Mouse (Mus musculus) myocyte (in vitro differentiated cells): ENCODE data around the gene Ikzf1. TPM values are rescaled to one million over a fixed set of nuclear protein-coding genes. Genes with fewer than 3 reads are reported as not detected.

Source experiments
- H3K27me3 ChIP-seq: one replicate; pipeline ENCODE4 v1.6.1; 2011; ENCODE audit not compliant: control insufficient read depth, insufficient read depth, insufficient read length
- H3K36me3 ChIP-seq: one replicate; pipeline ENCODE4 v1.6.1; 2011; ENCODE audit not compliant: control insufficient read depth, insufficient read depth
- H3K4me2 ChIP-seq: one replicate; pipeline ENCODE4 v1.6.1; 2011; ENCODE audit warnings: low read depth, control low read depth
- H3K4me3 ChIP-seq: one replicate; pipeline ENCODE4 v1.5.1; 2011; ENCODE audit warnings: mild to moderate bottlenecking, control low read depth, moderate library complexity
- H3K79me2 ChIP-seq: one replicate; pipeline ENCODE4 v1.6.1; 2011; ENCODE audit not compliant: control insufficient read depth, insufficient read depth
- H3ac ChIP-seq: one replicate; pipeline ENCODE4 v1.6.1; 2011; ENCODE audit not compliant: control insufficient read depth, insufficient read length
- CEBPB ChIP-seq: IDR thresholded peaks from 2 replicates; pipeline ENCODE4 v1.6.1; 2011; ENCODE audit warnings: mild to moderate bottlenecking, moderate library complexity; ENCODE audit not compliant: poor library complexity, insufficient read depth, severe bottlenecking
- E2F4 ChIP-seq: IDR thresholded peaks from one replicate; pipeline ENCODE4 v1.6.1; 2011; ENCODE audit warnings: mild to moderate bottlenecking, control low read depth, moderate library complexity; ENCODE audit not compliant: insufficient read depth
- MAX ChIP-seq: IDR thresholded peaks from one replicate; pipeline ENCODE4 v1.6.1; 2011; ENCODE audit warnings: low read depth, mild to moderate bottlenecking, control low read depth
- MYOD1 ChIP-seq, 3 experiments: IDR thresholded peaks; one replicate each; pipeline ENCODE4 v1.6.1; 2011; ENCODE audit warnings: control low read depth in 2 of 3, low read depth in 2 of 3, mild to moderate bottlenecking in 2 of 3, moderate library complexity in 1 of 3; ENCODE audit not compliant: insufficient read length in 2 of 3, control insufficient read depth in 1 of 3
- MYOG ChIP-seq, 3 experiments: IDR thresholded peaks; one replicate each; pipeline ENCODE4 v1.6.1; 2011; ENCODE audit warnings: control low read depth in 2 of 3, low read depth in 2 of 3, mild to moderate bottlenecking in 2 of 3; ENCODE audit not compliant: insufficient read length in 2 of 3, control insufficient read depth in 1 of 3, insufficient read depth in 1 of 3
- POLR2A ChIP-seq: IDR thresholded peaks from one replicate; pipeline ENCODE4 v1.6.1; 2011; ENCODE audit warnings: low read depth, mild to moderate bottlenecking, control low read depth, moderate library complexity; ENCODE audit not compliant: insufficient read length
- POLR2AphosphoS2 ChIP-seq: IDR thresholded peaks from one replicate; pipeline ENCODE4 v1.6.1; 2011; ENCODE audit warnings: low read depth, control low read depth; ENCODE audit not compliant: insufficient read length
- REST ChIP-seq: IDR thresholded peaks from one replicate; pipeline ENCODE4 v1.6.1; 2011; ENCODE audit warnings: mild to moderate bottlenecking, control low read depth, moderate library complexity; ENCODE audit not compliant: insufficient read depth, insufficient read length
- SRF ChIP-seq: IDR thresholded peaks from one replicate; pipeline ENCODE4 v1.6.1; 2011; ENCODE audit warnings: low read depth; ENCODE audit not compliant: control insufficient read depth, insufficient read length
- TCF12 ChIP-seq: IDR thresholded peaks from one replicate; pipeline ENCODE4 v1.6.1; 2011; ENCODE audit warnings: mild to moderate bottlenecking, control low read depth; ENCODE audit not compliant: poor library complexity, insufficient read depth, severe bottlenecking
- TCF3 ChIP-seq: IDR thresholded peaks from one replicate; pipeline ENCODE4 v1.6.1; 2011; ENCODE audit warnings: low read depth, control low read depth; ENCODE audit not compliant: insufficient read length
- USF1 ChIP-seq: IDR thresholded peaks from one replicate; pipeline ENCODE4 v1.6.1; 2011; ENCODE audit warnings: low read depth, mild to moderate bottlenecking, control low read depth, moderate library complexity
- polyA plus RNA-seq: library from polyadenylated mRNA; unstranded; fragments of >200 nt; fragmentation: generic; extraction: Trizol; gene quantifications from one replicate; pipeline ENCODE4 v1.2.1, GENCODE M21; 2012; ENCODE audit warnings: missing spikeins

Gene Ikzf1
- polyA plus RNA-seq, 1 experiment: 0.19 TPM

- no peaks in the 10 kb centered on the region for H3K79me2 ChIP-seq
Observed at GRCm38 (mm10) chr11:11696814-11697213, 12.0 kb downstream of the Ikzf1 start.

GRCm38 (mm10) chr11:11701378-11701777, 16.6 kb downstream of the Ikzf1 start:
- Histone ChIP-seq H3K27me3 (no peaks in the 10 kb centered on the region), H3K4me2 (no peak overlapping the region), H3K4me3 (no peak overlapping the region), H3K36me3 (no peaks in the 10 kb centered on the region), H3K79me2 (no peaks in the 10 kb centered on the region), H3ac (no peak overlapping the region)
- no peak for TF ChIP-seq CEBPB
- no peak for TF ChIP-seq SRF
- no peak for TF ChIP-seq TCF12
- TF ChIP-seq POLR2AphosphoS2: no peak
- no peak for TF ChIP-seq MYOD1 (IDR thresholded peaks at IDR 0.05; ENCODE audit: control insufficient read depth in 1 of 3, insufficient read length in 2 of 3, low read depth in 2 of 3)
- no peak for TF ChIP-seq REST

More at GRCm38 (mm10) chr11:11696814-11697213, 12.0 kb downstream of the Ikzf1 start:
- H3K4me3 ChIP-seq: no peak overlapping the region
- no peak overlapping the region for H3K4me2 ChIP-seq
- H3K36me3 ChIP-seq: no peaks in the 10 kb centered on the region
- no peaks in the 10 kb centered on the region for H3K27me3 ChIP-seq
- H3ac ChIP-seq: no peak overlapping the region
- TF ChIP-seq MAX (no peak), TCF3 (no peak), REST (no peak), USF1 (no peak)

GRCm38 (mm10) chr11:11703776-11704175, 19.0 kb downstream of the Ikzf1 start:
- Histone ChIP-seq H3K4me3 (no peak overlapping the region), H3K4me2 (no peak overlapping the region), H3K36me3 (no peaks in the 10 kb centered on the region), H3K27me3 (no peaks in the 10 kb centered on the region), H3K79me2 (no peaks in the 10 kb centered on the region), H3ac (no peak overlapping the region)
- TF ChIP-seq MYOG (IDR thresholded peaks at IDR 0.05; ENCODE audit: control insufficient read depth in 1 of 3, insufficient read depth in 1 of 3, insufficient read length in 2 of 3, low read depth in 2 of 3) (no peak), SRF (no peak), POLR2A (no peak), CEBPB (no peak), TCF3 (no peak), MAX (no peak), TCF12 (no peak)

- H3K36me3 ChIP-seq: no peaks in the 10 kb centered on the region
- no peak overlapping the region for H3ac ChIP-seq
- H3K27me3 ChIP-seq: no peaks in the 10 kb centered on the region
- no peak for TF ChIP-seq TCF3
- TF ChIP-seq POLR2A: no peak
- TF ChIP-seq POLR2AphosphoS2: no peak
- no peak for TF ChIP-seq SRF
- TF ChIP-seq CEBPB: no peak
- no peak for TF ChIP-seq E2F4
- no peak for TF ChIP-seq MYOG (IDR thresholded peaks at IDR 0.05; ENCODE audit: control insufficient read depth in 1 of 3, insufficient read depth in 1 of 3, insufficient read length in 2 of 3, low read depth in 2 of 3)
- no peak for TF ChIP-seq USF1
- no peak for TF ChIP-seq MYOD1 (IDR thresholded peaks at IDR 0.05; ENCODE audit: control insufficient read depth in 1 of 3, insufficient read length in 2 of 3, low read depth in 2 of 3)
- TF ChIP-seq MAX: no peak
- TF ChIP-seq REST: no peak
- no peak for TF ChIP-seq TCF12
- no peak overlapping the region for H3K4me2 ChIP-seq
- H3K79me2 ChIP-seq: no peaks in the 10 kb centered on the region
- no peak overlapping the region for H3K4me3 ChIP-seq
Observed at GRCm38 (mm10) chr11:11708154-11708719, 23.4 kb downstream of the Ikzf1 start.

- no peaks in the 10 kb centered on the region for H3K36me3 ChIP-seq
- no peak overlapping the region for H3K4me3 ChIP-seq
- no peaks in the 10 kb centered on the region for H3K79me2 ChIP-seq
- H3K4me2 ChIP-seq: no peak overlapping the region
- no peaks in the 10 kb centered on the region for H3K27me3 ChIP-seq
- no peak overlapping the region for H3ac ChIP-seq
- TF ChIP-seq POLR2AphosphoS2: no peak
- no peak for TF ChIP-seq POLR2A
- TF ChIP-seq USF1: no peak
- TF ChIP-seq TCF3: no peak
Observed at GRCm38 (mm10) chr11:11709311-11709710, 24.5 kb downstream of the Ikzf1 start.

- TF ChIP-seq CEBPB (no peak), POLR2A (no peak), USF1 (no peak), TCF3 (no peak), MYOG (IDR thresholded peaks at IDR 0.05; ENCODE audit: control insufficient read depth in 1 of 3, insufficient read depth in 1 of 3, insufficient read length in 2 of 3, low read depth in 2 of 3) (no peak), REST (no peak)
Observed at GRCm38 (mm10) chr11:11710718-11711117, 25.9 kb downstream of the Ikzf1 start.

More at GRCm38 (mm10) chr11:11710718-11711117, 25.9 kb downstream of the Ikzf1 start:
- Histone ChIP-seq H3K4me2 (no peak overlapping the region), H3K36me3 (no peaks in the 10 kb centered on the region), H3ac (no peak overlapping the region), H3K4me3 (no peak overlapping the region), H3K79me2 (no peaks in the 10 kb centered on the region), H3K27me3 (no peaks in the 10 kb centered on the region)
